Mouse (Mus musculus) CD4-positive, CD25-positive, alpha-beta regulatory T cell, adult 4 months (primary cell): ENCODE results near the gene BC048562. TPM values are rescaled to one million over a fixed set of nuclear protein-coding genes. Genes with fewer than 3 reads are reported as not detected.
A peak's percentile ranks its signal among the peaks of the same experiment; 100 is the strongest.

ENCODE experiments used
- ATAC-seq: one replicate; pipeline ENCODE4 v1.8.0; 2017
- polyA plus RNA-seq, 2 experiments: library from polyadenylated mRNA; unstranded; fragments of 100-300 nt; shearing (Covaris generic); gene quantifications; one replicate each; pipeline ENCODE4 v1.2.1; 2017

Gene BC048562
- polyA plus RNA-seq, 2 experiments from 2014 or later, result not detected

GRCm38 (mm10) chr9:108480813-108481519, 44.7 kb downstream of the BC048562 start:
- no peak for ATAC-seq

- no peak for ATAC-seq
Measured at GRCm38 (mm10) chr9:108481520-108482210, 45.4 kb downstream of the BC048562 start.

DNA sequence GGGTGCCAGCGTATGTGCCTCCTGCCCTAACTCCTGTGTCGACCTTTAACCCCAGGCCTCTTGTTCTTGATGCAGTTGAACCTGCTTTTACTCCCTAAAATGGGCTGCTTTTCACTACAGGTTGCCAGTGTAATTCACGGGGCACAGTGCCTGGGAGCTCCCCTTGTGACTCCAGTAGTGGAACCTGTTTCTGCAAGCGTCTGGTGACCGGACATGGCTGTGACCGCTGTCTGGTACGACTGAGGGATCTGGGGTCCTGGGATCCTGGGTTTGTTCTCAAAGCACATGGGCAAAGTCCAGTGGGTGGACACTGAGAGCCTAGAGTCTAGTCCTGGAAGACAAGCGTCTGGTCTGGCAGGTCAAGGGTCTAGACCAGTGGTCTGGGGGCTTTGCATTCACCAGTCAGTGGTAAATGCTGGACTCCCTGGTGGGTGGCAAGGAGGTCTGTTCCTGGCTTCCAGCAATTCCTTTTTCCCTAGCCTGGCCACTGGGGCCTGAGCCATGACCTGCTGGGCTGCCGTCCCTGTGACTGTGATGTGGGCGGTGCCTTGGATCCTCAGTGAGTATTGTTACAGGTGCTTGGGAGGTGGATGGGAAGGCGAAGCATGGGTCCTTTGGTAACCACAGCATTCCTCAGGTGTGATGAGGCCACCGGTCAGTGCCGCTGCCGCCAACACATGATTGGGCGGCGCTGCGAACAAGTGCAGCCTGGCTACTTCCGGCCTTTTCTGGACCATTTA, 46.9 kb downstream of the BC048562 start:
- ATAC-seq, result no peak

DNA sequence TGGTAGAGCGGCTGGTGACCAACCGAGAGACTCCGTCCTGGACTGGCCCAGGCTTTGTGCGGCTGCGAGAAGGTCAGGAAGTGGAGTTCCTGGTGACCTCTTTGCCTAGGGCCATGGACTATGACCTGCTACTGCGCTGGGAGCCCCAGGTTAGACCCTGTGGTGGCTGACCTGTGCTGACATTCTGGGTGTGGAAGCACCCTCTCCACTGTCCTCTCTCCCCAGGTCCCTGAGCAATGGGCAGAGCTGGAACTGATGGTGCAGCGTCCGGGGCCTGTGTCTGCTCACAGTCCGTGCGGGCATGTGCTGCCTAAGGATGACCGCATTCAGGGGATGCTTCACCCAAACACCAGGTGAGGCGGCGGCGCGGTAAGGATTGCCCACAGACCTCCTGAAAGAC, 47.7 kb downstream of the BC048562 start:
- ATAC-seq, result no peak

- no peak for ATAC-seq
Measured at GRCm38 (mm10) chr9:108485301-108485875, 49.1 kb downstream of the BC048562 start.

GRCm38 (mm10) chr9:108486973-108487530, 50.8 kb downstream of the BC048562 start:
- no peak for ATAC-seq

GRCm38 (mm10) chr9:108488403-108488802, 52.1 kb downstream of the BC048562 start:
- ATAC-seq, result no peak

DNA sequence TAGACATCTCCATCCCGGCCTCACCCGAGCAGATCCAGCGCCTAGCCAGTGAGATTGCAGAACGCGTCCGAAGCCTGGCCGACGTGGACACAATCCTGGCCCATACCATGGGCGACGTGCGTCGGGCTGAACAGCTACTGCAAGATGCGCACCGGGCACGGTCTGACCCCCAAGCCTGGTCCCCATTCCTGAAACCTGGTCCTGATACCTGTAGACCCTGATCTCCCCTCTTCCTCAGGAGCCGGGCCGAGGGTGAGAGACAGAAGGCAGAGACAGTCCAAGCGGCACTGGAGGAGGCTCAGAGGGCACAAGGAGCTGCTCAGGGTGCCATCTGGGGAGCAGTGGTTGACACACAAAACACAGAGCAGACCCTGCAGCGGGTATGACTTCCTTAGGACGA, 52.9 kb downstream of the BC048562 start:
- no peak for ATAC-seq

DNA sequence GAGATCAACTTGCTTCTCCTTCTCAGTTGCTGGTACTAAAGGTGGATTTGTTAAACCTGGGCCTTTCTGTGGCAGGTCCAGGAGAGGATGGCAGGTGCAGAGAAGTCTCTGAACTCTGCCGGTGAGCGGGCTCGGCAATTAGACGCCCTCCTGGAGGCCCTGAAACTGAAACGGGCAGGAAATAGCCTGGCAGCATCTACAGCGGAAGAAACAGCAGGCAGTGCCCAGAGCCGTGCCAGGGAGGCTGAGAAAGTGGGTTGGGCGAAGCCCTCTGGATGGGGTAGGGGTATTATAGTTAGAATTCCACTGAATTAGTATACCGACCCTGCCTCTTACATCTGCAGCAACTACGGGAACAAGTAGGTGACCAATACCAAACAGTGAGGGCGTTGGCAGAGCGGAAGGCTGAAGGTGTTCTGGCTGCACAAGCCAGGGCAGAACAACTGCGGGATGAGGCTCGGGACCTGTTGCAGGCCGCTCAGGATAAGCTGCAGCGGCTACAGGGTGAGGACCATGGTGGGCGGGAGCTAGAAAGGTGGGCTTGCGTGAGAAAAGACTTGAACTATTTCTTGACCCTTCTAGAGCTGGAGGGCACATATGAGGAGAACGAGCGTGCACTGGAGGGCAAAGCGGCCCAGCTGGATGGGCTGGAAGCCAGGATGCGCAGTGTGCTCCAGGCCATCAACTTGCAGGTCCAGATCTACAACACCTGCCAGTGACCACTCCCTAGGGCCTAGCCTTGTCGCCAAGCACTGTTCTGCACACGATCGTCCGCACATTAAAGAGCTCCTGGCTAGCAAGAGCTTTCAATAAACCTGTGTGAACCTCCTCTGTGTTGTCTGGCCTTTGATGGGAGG, 53.6 kb downstream of the BC048562 start:
- peak; percentile 18 for ATAC-seq

GRCm38 (mm10) chr9:108490559-108491285, 54.4 kb downstream of the BC048562 start, which contains the start of gene Usp19:
Gene Usp19 (plus strand): TSS chr9:108490602.
- ATAC-seq, result peak; percentile 92

GRCm38 (mm10) chr9:108491286-108491580, 55.0 kb downstream of the BC048562 start:
- ATAC-seq, result no peak

DNA sequence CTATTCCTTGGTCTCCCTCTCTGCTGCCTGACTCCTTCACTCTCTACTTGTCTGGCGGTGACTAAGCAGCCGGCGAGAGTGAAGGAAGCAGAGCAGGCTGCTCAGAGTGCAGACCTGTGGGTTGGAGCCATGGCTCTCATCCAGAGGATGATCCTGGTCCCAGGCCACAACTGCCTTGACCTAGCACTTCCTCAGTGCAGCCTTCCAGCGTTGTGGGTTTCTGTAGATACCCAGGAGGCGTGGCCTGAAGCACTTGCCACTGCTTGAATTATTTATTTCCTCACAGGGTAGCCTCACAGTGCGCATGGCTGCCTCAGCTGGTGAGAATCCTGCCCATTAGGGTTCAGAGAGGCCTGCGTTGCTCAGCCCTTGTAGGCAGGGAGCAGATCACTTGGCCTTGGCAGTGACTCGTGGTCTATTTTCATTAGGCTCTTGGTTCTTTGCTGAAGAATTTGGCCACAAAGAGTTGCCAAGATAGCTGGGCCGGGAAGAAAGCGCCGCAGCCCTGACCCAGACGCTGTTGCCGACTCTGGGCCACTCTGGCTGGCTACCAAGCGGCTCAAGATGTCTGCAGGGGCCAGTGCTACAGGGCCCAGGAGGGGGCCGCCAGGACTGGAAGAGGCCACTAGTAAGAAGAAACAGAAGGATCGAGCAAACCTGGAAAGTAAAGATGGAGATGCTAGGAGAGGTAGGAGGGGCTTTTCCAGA, 55.9 kb downstream of the BC048562 start:
- ATAC-seq, result no peak

DNA sequence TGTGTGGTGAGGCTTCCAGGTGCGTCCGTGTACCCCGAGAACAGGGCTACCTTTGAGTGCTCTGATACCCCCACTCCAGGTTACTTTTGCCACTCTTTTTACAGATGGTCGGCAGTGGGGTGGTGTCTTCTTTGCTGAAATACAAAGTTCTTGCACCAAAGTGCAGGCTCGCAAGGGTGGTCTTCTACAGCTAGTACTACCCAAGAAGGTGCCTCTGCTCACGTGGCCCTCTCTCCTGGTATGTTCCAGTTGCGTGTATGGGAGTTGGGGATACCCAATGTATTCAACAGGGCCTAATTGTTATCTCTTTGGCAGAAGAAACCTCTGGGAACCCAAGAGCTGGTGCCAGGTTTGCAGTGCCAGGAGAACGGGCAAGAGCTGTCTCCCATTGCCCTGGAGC, 57.0 kb downstream of the BC048562 start:
- ATAC-seq, result no peak

- ATAC-seq, result no peak
Measured at GRCm38 (mm10) chr9:108494146-108494825, 58.0 kb downstream of the BC048562 start.

- no peak for ATAC-seq
Measured at GRCm38 (mm10) chr9:108494905-108495304, 58.6 kb downstream of the BC048562 start.

Other genes starting within 250 kb of the BC048562 start
- under 1 TPM; 0.10 to 0.23 TPM for gene Bsn, start 246.1 kb upstream of the BC048562 start, polyA plus RNA-seq
- gene Dag1, start 172.5 kb upstream of the BC048562 start, polyA plus RNA-seq, result 1 to 10 TPM; 2.6 to 5.6 TPM
- gene Nicn1, start 146.1 kb upstream of the BC048562 start, polyA plus RNA-seq, result 1 to 10 TPM; 2.6 to 6.1 TPM
- 1 to 10 TPM; 1.4 to 2.0 TPM for gene Amt, start 139.6 kb upstream of the BC048562 start, polyA plus RNA-seq
- 100 to 1,000 TPM; 319 to 423 TPM for gene Rhoa, start 130.4 kb upstream of the BC048562 start, polyA plus RNA-seq
- gene Tcta, start 130.3 kb upstream of the BC048562 start, polyA plus RNA-seq, result 10 to 100 TPM; 14.8 to 22.7 TPM
- gene Gpx1, start 97.6 kb upstream of the BC048562 start, polyA plus RNA-seq, result 100 to 1,000 TPM; 464 to 565 TPM
- 100 to 1,000 TPM; 102 to 155 TPM for gene Usp4, start 88.6 kb upstream of the BC048562 start, polyA plus RNA-seq
- gene 1700102P08Rik, start 43.7 kb upstream of the BC048562 start, polyA plus RNA-seq, result 1 to 10 TPM in 1 of 2 experiments, not detected in 1; 1.6 TPM
- gene Ccdc36, start 8.0 kb upstream of the BC048562 start, polyA plus RNA-seq, result under 1 TPM in 1 of 2 experiments, not detected in 1; 0.11 TPM
- gene Ccdc71, start 24.0 kb downstream of the BC048562 start, polyA plus RNA-seq, result 10 to 100 TPM; 29.9 to 39.2 TPM
- 1 to 10 TPM; 1.6 to 2.2 TPM for gene Klhdc8b, start 25.1 kb downstream of the BC048562 start, polyA plus RNA-seq
- gene Lamb2, start 43.3 kb downstream of the BC048562 start, polyA plus RNA-seq, result under 1 TPM; 0.10 to 0.13 TPM
- 10 to 100 TPM; 15.1 to 16.6 TPM for gene Usp19, start 54.1 kb downstream of the BC048562 start, polyA plus RNA-seq
- gene Qars, start 71.2 kb downstream of the BC048562 start, polyA plus RNA-seq, result 100 to 1,000 TPM; 132 to 223 TPM
- gene Qrich1, start 80.3 kb downstream of the BC048562 start, polyA plus RNA-seq, result 10 to 100 TPM; 77.2 to 91.3 TPM
- gene Impdh2, start 123.8 kb downstream of the BC048562 start, polyA plus RNA-seq, result 100 to 1,000 TPM; 155 to 180 TPM
- gene Ndufaf3, start 131.0 kb downstream of the BC048562 start, polyA plus RNA-seq, result 10 to 100 TPM; 48.0 to 61.4 TPM
- 10 to 100 TPM; 65.5 to 75.7 TPM for gene Dalrd3, start 133.4 kb downstream of the BC048562 start, polyA plus RNA-seq
- 10 to 100 TPM; 29.8 to 56.5 TPM for gene Wdr6, start 142.3 kb downstream of the BC048562 start, polyA plus RNA-seq
- 10 to 100 TPM in 1 of 2 experiments, 1 to 10 TPM in 1; 7.8 to 15.5 TPM for gene P4htm, start 161.2 kb downstream of the BC048562 start, polyA plus RNA-seq
- gene Arih2, start 212.9 kb downstream of the BC048562 start, polyA plus RNA-seq, result 10 to 100 TPM; 61.3 to 92.7 TPM
- 10 to 100 TPM; 40.4 to 61.1 TPM for gene Slc25a20, start 225.6 kb downstream of the BC048562 start, polyA plus RNA-seq